Mouse (Mus musculus) urinary bladder, postnatal 10 days (tissue): ENCODE measurements around the gene Galntl6.
"Not testable (repeated sequence)": the region's sequence is repeated elsewhere in the genome, so short reads cannot be mapped to it uniquely, and the experiment has no call there.

ENCODE experiments used
- DNase-seq: peaks from one replicate; pipeline ENCODE4 v3.0.0; 2022; ENCODE audit warnings: low spot score

Galntl6 gene

DNA sequence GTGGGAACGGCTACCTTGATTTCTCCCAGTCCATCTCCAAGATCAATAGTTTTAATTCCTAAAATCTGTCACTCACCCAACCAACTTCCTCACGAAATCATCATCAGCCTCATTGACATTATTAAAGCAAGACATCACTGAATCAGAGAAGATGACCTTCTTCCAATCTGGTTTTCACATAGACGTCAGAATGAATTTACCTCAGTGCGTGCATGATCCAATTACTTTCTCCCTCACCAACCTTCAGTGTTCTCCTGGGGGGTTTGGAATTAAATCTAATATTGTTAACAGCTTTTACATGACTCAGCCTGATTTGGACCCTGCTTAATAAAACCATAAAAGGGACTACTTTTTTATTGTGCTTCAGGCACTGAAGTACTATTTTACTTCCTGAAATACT lies 307.7 kb downstream of the Galntl6 start:
- DNase-seq: no peak

DNA sequence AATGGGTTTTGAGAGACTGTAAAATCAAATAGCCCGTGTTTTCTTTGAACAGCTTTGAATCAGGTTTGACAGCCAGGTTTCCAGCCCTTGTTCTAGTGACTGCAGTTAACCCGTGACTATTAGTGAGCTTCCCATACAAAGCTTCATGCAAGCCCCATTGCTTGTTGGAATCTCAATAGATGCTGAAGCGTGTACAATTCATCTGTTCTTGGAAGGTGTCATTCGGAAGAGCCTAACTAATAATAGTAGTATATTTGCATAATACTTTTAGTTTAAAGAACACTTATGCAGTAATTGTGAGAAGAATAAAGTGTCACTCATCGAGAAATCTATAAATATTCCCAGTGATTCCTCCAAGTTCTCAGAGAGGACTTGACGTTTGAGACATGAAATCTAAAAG lies 314.6 kb downstream of the Galntl6 start:
- DNase-seq: no peak

DNA sequence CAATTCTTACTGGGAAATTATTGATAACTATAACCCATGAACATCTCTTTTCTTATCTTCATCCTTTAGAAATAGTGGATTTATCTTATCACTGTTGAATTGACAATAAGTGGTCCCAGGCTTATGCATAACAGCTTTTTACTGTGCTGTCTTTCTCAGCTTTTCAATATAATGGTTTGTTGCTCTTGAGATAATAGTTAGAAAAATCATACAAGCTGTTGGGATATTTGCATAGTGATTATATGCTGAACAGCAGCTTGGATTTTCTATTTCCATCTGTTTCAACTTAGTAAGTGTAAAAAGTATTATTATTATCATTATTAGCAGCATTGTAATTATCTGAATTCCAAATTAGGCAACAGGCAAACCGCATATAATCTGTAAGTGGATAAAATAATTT lies 337.1 kb downstream of the Galntl6 start:
- no peak for DNase-seq

DNA sequence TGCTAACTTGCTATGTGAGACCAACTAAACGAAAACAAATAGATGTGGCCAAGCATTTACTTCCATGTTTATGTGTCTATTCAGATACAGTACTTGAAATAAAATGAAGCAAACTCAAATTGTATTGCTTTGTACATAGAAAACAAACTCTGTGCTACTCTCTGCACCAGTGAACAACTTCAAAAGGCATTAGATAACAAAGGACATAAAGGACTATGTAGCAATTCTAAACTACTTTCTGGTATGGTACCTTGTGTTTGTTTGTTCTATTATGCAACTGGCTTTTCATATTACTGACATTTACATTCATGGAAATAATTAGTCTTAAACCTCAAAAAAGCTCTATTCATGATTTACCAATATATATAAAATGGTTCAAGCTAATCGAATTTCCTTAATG lies 344.4 kb downstream of the Galntl6 start:
- no peak for DNase-seq

DNA sequence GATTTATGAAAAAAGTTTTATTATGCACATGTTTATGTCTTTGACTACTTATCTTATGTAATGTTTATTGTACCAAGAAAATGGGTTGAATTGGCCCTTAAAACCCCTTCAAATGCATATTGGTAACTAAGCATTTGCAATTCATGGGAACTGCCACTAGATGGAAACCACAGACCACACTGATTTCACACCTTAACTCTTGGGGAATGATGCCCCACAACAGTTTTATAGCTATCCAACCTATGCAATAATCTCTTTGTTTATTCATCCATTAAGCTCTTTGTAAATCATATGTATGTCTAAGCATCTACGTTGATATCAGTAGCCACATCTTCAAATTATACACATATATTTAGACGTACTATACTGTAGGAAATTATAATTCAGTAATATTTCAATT lies 346.3 kb downstream of the Galntl6 start:
- DNase-seq: no peak

DNA sequence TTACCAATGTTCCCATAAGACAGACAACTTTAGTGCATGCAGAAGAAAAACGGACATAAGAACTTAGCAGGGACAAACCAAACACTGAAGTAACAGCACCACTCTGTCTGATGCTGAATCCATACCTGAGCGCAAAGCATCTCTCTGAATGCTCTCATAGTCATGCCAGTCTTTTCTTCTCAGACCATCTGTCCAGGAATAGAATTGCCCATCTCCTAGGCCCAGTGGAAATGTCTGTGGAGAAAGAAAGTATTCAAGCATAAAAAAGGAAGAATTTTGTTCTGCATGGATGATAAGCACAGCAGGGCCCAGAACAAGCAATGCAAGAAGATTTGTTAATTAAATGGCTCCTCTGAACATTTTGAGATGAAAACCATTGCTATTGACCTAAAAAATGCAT lies 376.7 kb downstream of the Galntl6 start:
- DNase-seq: no peak

DNA sequence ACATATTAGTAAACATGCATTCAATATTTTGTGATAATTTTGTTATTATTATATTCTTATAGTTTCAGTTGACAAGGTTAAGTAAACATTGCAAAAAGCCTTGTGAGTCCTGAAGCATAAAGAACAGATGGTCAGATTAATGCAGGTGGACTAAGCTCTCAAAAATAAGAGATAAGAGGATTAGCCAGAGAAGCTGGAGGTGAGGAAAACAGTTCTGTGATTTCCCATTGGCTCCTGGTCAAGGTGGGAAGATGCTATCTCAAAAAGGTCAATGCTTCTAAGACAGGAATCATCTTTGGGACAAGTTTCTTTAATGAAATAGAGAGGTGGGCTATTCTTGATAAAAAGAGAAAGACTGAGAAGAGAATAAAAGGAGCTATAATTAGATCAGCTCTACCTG lies 377.8 kb downstream of the Galntl6 start:
- DNase-seq: no peak

DNA sequence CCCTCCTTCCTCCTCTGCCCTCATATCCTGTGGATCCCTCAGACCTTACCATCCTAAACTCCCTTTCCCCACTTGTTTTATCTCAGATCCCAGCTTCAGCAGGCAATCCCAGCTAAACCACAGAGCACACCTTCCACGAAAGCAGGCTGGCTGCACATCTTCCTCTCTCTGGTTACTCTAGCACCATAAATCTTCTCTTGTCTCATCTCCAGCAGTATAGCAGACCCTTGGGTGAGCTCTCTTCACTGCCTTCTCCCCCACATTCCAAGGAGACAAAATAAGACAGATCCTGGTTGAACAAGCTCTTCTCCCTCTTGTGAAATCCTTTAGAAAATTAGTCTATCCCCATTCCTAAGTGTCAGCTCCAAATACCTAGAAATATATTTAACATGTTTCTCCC lies 389.0 kb downstream of the Galntl6 start:
- no peak for DNase-seq

DNA sequence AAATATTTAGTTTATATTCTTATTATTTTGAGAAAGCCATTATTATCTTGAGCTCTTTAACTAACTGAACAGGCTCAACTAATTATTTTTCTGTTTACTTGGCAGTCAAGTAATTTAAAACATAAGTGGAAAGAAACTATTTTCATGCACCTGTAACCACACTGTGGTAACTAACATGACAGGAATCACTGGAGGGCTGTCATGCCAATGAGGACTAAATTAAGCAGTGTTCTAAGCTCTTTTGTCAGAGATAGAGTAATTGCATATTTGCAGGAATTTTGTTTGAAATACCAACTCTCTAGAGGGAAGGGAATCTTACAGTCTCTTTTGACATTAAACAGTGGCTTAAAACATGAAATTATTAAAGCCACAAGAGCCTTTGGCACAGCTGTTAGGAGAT lies 390.5 kb downstream of the Galntl6 start:
- no peak for DNase-seq

DNA sequence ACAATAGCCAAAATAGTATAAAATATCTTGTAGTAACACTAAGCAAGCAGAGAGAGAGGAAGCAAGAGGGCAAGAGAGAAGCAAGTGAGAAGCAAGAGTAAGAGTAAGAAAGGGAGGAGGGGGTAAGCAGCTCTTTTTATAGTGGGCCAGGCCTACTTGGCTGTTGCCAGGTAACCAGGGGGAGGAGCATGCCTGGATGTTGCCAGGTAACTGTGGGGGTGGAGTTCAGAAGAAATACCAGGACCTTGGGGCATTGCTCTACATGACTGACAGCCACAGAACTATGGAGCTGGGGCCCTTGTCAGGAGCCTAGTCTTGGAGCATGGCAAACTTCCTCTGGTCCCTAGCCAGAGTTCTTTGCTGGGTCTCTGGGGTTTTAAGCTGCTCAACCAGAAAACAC lies 401.9 kb downstream of the Galntl6 start:
- DNase-seq: no peak

DNA sequence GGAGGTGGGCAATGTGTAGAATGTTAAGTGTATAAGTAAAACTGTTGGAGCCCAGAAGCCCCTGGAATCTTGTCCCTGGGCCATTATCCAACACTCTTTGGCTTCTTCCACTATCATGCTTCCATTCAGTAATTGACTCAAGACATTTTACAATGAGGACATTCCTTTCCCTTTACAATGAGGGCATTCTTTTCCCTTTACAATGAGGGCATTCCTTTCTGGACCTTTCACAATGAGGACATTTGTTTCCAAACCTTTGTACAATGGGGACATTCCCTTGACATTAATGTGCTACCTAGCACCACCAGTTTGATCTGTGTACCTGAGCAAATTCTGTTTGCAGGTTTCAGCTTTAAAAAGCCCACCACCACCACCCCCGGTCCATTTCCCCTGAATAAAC lies 403.4 kb downstream of the Galntl6 start:
- DNase-seq: no peak

DNA sequence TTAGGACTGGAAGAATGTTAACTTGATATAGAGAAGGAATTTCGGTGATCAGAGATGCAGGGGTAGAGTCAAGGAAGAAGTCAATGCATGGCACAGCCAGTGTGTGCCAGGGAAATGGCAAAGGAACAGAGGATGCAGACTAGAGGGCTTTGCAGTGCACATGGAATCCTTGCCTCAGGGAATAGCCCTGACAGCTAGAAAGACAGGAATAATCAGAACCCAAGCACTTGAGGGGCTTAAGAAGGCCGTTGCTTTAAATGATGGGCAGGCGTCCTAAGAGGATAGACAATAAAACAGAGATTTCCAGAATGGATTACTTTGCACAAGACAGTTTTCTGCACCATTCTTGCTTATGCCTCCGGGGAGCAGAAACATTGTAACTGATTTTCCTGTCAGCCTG lies 425.3 kb downstream of the Galntl6 start:
- no peak for DNase-seq

DNA sequence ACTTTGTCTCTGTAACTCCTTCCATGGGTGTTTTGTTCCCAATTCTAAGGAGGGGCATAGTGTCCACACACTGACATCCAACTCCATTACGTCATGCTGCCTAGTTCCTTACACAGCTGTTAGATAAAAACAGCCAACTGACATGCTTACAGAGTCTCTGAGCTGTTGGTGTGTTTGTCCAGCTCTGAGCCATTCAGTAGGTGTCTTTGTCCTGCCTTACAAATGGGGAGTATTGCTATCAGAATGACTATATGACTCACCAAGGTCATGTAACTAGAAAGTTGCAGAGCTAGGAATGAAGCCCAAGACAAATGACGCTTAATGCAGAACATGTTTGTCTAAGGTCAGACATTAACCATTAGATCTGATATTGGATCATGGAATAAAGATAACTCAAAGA lies 449.1 kb downstream of the Galntl6 start:
- DNase-seq: not testable (repeated sequence)

DNA sequence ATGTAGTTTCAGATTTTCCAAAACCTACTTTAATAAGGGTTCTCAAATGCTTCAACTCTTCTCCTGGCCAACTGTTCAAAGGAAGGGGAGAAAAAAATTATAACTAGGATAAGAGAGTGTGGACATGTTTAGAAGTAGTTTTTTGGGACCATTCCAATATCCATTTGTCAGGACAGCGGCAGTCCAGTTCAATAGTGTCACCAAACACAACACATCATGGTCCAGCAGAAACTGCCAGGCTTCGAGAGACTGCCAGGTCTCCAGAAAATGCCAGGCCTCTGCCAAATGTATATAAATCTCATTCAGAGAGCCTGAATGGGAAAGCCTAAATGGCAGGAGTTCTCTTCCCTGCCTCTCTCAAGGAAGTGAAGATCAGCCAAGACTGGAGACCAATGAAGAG lies 469.7 kb downstream of the Galntl6 start:
- DNase-seq: no peak

DNA sequence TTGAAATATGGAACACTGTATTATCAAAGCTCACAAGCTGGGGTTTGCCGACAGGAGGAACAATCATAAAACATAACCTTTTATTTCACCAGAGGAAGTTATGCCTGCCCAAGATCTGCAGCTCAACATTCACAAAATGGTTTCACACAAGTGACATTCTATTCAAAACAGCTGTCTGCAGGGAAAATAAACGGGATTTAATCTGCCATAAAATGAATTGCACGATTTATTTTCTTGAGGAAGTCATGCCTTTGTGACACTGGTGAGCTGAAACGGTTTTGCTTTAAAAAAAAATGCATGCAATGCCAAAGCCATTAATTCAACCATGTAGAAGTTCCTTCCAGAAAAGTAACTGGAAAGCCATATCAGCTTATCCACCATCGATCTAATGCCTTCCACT lies 494.0 kb downstream of the Galntl6 start:
- no peak for DNase-seq

DNA sequence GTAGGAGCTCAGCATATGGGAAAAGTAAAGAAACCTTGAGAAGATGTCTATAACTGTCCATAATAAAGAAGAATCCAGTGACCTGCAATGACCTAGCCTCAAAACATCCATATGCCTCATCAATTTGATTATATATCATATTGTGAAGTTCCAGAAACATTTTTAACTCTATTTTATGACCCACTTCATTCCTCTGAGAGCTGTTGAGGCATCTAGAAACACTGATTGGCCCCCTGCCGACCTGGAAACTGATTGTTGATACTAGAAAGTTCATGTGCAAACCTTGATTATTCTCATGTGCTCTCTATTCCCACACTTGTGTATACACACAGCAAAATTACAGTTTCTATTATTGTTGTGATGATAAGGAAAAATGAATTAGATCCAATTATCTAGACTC lies 494.9 kb downstream of the Galntl6 start:
- DNase-seq: no peak

DNA sequence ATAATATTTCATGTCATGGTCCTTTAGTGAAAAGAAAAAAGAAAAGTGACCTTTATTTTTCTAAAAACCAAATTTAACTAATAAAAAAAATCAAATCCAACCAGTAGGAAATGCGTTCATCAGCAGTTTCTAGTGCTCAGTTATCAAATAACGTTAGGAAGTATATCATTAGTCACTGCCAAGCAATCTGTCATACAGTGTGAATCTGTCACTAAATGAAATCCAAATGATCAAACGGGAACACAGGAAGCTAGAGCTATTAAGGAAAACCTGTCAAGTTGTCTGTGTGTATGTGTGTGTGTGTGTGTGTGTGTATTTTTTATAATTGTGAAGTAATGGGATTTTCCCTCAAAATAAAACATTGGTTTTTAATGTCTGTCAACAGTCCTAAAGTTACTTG lies 515.9 kb downstream of the Galntl6 start:
- no peak for DNase-seq

DNA sequence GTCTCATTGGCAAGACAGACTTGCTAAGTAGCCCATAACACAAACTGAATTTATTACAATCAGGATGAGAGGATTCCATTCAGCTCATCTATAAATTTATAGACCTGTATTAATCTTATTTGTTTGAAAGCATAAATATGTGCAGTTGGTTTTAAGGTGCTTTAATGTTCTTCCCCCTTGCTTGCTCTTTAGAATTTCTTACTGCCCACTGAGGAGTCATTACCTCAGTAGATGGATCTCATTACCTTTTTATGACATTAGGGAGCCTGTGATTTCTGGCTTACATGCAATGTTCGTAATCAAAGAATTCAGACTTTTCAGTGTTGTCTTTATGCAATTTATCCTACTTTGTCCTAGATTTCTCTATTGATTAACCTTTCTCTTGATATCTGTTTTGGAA lies 516.6 kb downstream of the Galntl6 start:
- DNase-seq: no peak

DNA sequence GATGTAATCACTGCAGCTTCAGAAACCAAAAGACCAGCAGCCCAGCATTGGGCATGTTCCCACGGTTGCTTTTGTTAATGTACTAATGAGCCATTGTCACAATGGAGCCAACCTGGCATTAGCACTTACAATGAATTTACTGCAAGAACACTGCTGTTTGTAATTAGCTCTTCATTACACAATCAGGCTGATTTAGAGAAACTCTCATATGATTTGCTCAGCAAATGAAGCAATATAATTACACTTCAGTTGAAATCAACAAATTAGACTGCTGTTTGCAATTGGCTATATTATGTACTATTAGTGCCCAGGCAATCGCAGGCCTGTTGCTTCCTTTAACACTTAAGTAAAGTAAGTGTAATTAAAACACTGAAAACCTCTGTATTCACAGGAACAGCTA lies 540.1 kb downstream of the Galntl6 start:
- no peak for DNase-seq

DNA sequence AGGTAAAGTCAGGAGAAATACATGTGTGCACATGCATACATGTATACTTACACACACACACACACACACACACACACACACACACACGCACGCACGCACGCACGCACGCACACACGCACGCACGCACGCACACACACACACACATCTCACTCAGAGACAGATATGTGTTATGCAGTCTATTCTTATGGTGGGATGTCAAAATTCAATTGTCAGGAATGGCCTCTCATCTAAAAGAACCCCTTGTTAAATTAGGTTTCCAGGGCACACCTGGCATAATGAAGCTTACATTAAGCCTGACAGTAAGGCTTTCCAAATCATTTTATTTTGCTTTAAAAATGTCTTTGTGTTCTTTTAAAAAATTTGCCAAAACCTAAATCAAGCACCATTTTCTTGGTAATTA lies 540.5 kb downstream of the Galntl6 start:
- no peak for DNase-seq

DNA sequence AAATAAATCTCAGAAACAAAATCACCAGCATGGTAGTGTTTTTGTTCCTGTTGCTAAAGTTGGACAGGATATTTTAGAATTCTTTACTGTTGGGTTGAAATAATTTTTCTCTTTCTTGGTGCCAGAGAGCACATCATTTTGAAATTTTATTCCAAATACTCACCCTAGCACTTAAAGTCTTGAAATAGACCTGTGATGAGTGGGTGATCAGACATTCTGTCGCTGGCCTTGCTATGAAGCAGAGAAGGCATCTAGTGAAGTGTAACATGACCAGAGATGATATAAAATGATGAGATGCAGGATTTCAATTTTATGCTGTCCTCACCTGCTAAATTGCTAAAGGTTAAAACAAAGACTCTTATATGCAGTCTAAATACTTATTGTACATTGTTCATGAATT lies 581.3 kb downstream of the Galntl6 start:
- DNase-seq: no peak

DNA sequence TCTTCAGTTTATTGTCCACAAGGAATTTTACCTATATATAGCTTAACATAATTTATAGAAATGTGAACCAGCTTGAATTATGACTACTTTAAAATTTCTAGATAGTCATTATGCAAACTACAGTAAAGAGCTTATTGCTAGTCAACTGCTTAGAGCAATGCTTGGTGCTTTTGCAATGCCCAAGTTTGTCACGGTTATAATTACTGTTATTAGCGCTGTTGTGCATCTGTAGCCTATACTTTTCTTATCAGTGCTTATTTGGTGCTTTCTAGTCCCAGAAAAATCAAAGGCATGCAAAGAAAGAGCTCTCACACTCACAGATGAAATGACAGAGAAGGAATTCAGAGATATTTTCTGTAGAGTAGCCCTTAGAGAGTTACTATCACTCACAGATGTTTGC lies 599.0 kb downstream of the Galntl6 start:
- no peak for DNase-seq

DNA sequence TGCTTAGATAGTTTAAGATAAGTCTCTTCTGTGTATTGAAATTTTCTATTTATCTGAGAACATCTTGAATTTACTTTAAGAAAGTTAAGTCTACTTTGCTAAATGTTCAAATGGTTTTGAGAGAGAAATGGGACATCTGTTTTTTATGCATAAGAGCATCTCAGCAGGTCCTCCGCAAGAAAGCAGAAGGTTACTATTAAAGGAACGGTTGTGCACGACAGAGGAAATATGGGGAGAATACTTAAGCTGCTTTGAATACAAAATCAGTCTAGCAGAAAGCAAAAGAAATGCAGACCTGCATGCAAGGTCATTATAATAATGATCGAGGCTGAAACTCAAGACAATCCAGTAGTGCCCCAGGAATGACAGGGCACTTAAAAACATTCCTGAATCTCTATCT lies 621.0 kb downstream of the Galntl6 start:
- DNase-seq: no peak

DNA sequence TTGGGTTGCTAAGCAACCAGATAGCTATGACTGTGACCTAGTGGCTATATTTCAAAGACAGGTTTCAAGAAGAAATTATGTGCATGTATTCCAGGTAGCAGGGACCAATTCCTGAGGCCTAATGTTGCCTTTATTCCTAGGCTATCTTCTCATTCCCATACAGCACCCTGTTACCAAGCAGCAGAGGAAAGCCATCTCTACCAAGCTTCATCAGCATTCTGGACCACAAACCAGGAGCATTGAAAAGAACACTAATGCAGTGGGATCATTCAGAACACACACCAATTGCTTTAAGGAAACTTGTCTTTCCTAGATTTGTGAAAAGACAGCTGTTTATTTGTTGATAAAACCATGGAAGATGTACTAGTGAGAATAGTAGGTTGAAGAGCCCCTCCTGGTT lies 622.4 kb downstream of the Galntl6 start:
- no peak for DNase-seq

DNA sequence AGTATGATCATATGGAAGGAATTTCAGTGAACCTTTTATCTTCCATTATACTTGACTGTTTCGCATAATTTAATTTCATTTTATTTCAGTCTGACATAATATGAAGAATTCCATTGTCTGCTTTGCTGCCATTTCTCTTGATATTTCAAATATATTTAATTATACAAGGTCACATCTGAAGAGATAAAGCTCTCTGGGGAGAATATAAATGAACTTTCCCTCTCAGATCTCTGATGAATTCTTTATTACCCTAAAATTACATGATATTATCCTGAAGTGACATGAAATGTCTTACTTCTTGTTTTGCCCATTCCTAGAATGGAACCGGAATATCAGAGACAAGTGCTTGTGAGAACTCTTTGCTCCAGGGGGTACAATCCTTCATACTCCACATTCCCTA lies 647.0 kb downstream of the Galntl6 start:
- no peak for DNase-seq
